Mouse (Mus musculus): ENCODE results near the gene Dlgap3. TPM values are rescaled to one million over a fixed set of nuclear protein-coding genes. Genes with fewer than 3 reads are reported as not detected.
A peak's percentile ranks its signal among the peaks of the same experiment; 100 is the strongest.

The Dlgap3 gene
- polyA plus RNA-seq, 1 experiment from 2014 or later: 5.7 TPM

GRCm38 (mm10) chr4:127198609-127199008, 29.6 kb downstream of the Dlgap3 start:
- ATAC-seq (ENCODE audit: insufficient read depth, low FRiP score, low TSS enrichment): no peak
- H3K36me3 ChIP-seq (ENCODE audit: control insufficient read depth, insufficient read depth, low read length): no peaks in the 10 kb centered on the region
- no peak overlapping the region; the same call in 1 of the 2 replicates for H3K9ac ChIP-seq (ENCODE audit: low read length)
- H3K27ac ChIP-seq (ENCODE audit: low read depth, low read length): no peak overlapping the region
- H3K9me3 ChIP-seq (ENCODE audit: control insufficient read depth, low read length): no peaks in the 10 kb centered on the region
- peaks cover 2% of the 10 kb centered on the region; the same call in 1 of the 2 replicates for H3K27me3 ChIP-seq (ENCODE audit: control insufficient read depth, insufficient read depth, low read length)
- no peak for DNase-seq (ENCODE audit: low spot score)
- H3K4me1 ChIP-seq (ENCODE audit: control insufficient read depth, insufficient read depth, low read length): no peaks in the 10 kb centered on the region
- WGBS: 25% methylated on average over 6 of the region's 6 CpGs
- H3K4me3 ChIP-seq (ENCODE audit: low read depth, low read length): no peak overlapping the region
- no peak overlapping the region for H3K4me2 ChIP-seq (ENCODE audit: low read depth)

GRCm38 (mm10) chr4:127199406-127199805, 30.4 kb downstream of the Dlgap3 start:
- no peak for DNase-seq (ENCODE audit: low spot score)
- Histone ChIP-seq H3K27me3 (ENCODE audit: control insufficient read depth, insufficient read depth, low read length) (peaks cover 2% of the 10 kb centered on the region; the same call in 1 of the 2 replicates), H3K4me1 (ENCODE audit: control insufficient read depth, insufficient read depth, low read length) (no peaks in the 10 kb centered on the region), H3K4me2 (ENCODE audit: low read depth) (no peak overlapping the region), H3K4me3 (ENCODE audit: low read depth, low read length) (no peak overlapping the region), H3K9me3 (ENCODE audit: control insufficient read depth, low read length) (no peaks in the 10 kb centered on the region), H3K9ac (ENCODE audit: low read length) (no peak overlapping the region), H3K36me3 (ENCODE audit: control insufficient read depth, insufficient read depth, low read length) (no peaks in the 10 kb centered on the region), H3K27ac (ENCODE audit: low read depth, low read length) (no peak overlapping the region)
- WGBS: 63% methylated on average over 12 of the region's 12 CpGs
- no peak for ATAC-seq (ENCODE audit: insufficient read depth, low FRiP score, low TSS enrichment)

- H3K36me3 ChIP-seq (ENCODE audit: control insufficient read depth, insufficient read depth, low read length): no peaks in the 10 kb centered on the region
- peaks cover 2% of the 10 kb centered on the region; the same call in 1 of the 2 replicates for H3K27me3 ChIP-seq (ENCODE audit: control insufficient read depth, insufficient read depth, low read length)
- H3K4me1 ChIP-seq (ENCODE audit: control insufficient read depth, insufficient read depth, low read length): no peaks in the 10 kb centered on the region
- H3K27ac ChIP-seq (ENCODE audit: low read depth, low read length): no peak overlapping the region
- no peak for ATAC-seq (ENCODE audit: insufficient read depth, low FRiP score, low TSS enrichment)
- no peak overlapping the region for H3K4me3 ChIP-seq (ENCODE audit: low read depth, low read length)
- H3K9ac ChIP-seq (ENCODE audit: low read length): no peak overlapping the region
- DNase-seq (ENCODE audit: low spot score): no peak
- H3K9me3 ChIP-seq (ENCODE audit: control insufficient read depth, low read length): no peaks in the 10 kb centered on the region
- 92% methylated on average over 12 of the region's 12 CpGs for WGBS
- no peak overlapping the region for H3K4me2 ChIP-seq (ENCODE audit: low read depth)
These were observed 31.2 kb downstream of the Dlgap3 start for GRCm38 (mm10) chr4:127200164-127200722.

GRCm38 (mm10) chr4:127200769-127201617, 32.0 kb downstream of the Dlgap3 start:
- Histone ChIP-seq H3K4me3 (ENCODE audit: low read depth, low read length) (no peak overlapping the region), H3K4me1 (ENCODE audit: control insufficient read depth, insufficient read depth, low read length) (no peaks in the 10 kb centered on the region), H3K9ac (ENCODE audit: low read length) (no peak overlapping the region), H3K27me3 (ENCODE audit: control insufficient read depth, insufficient read depth, low read length) (peaks cover 2% of the 10 kb centered on the region; the same call in 1 of the 2 replicates), H3K27ac (ENCODE audit: low read depth, low read length) (no peak overlapping the region), H3K4me2 (ENCODE audit: low read depth) (no peak overlapping the region), H3K36me3 (ENCODE audit: control insufficient read depth, insufficient read depth, low read length) (no peaks in the 10 kb centered on the region), H3K9me3 (ENCODE audit: control insufficient read depth, low read length) (no peaks in the 10 kb centered on the region)
- DNase-seq (ENCODE audit: low spot score): no peak
- WGBS: 79% methylated on average over 13 of the region's 13 CpGs
- no peak for ATAC-seq (ENCODE audit: insufficient read depth, low FRiP score, low TSS enrichment)

GRCm38 (mm10) chr4:127203081-127203480, 34.1 kb downstream of the Dlgap3 start:
- Histone ChIP-seq H3K27me3 (ENCODE audit: control insufficient read depth, insufficient read depth, low read length) (no peaks in the 10 kb centered on the region), H3K9ac (ENCODE audit: low read length) (no peak overlapping the region), H3K27ac (ENCODE audit: low read depth, low read length) (no peak overlapping the region), H3K9me3 (ENCODE audit: control insufficient read depth, low read length) (no peaks in the 10 kb centered on the region), H3K36me3 (ENCODE audit: control insufficient read depth, insufficient read depth, low read length) (no peaks in the 10 kb centered on the region), H3K4me1 (ENCODE audit: control insufficient read depth, insufficient read depth, low read length) (no peaks in the 10 kb centered on the region), H3K4me2 (ENCODE audit: low read depth) (no peak overlapping the region), H3K4me3 (ENCODE audit: low read depth, low read length) (no peak overlapping the region)
- WGBS: no CpG with 5 or more reads among the region's 1 CpGs
- no peak for ATAC-seq (ENCODE audit: insufficient read depth, low FRiP score, low TSS enrichment)
- no peak for DNase-seq (ENCODE audit: low spot score)

- Histone ChIP-seq H3K27ac (ENCODE audit: low read depth, low read length) (no peak overlapping the region), H3K27me3 (ENCODE audit: control insufficient read depth, insufficient read depth, low read length) (peaks cover 10% of the 10 kb centered on the region)
These were observed 42.3 kb downstream of the Dlgap3 start for GRCm38 (mm10) chr4:127211318-127211717.

GRCm38 (mm10) chr4:127214510-127214909, 45.5 kb downstream of the Dlgap3 start:
- Histone ChIP-seq H3K27me3 (ENCODE audit: control insufficient read depth, insufficient read depth, low read length) (peaks cover 10% of the 10 kb centered on the region), H3K4me3 (ENCODE audit: low read depth, low read length) (0 out of 2 replicates have a peak overlapping the region, but pooled peaks have one; percentile 8), H3K4me2 (ENCODE audit: low read depth) (peak overlapping the region; percentile 27), H3K36me3 (ENCODE audit: control insufficient read depth, insufficient read depth, low read length) (no peaks in the 10 kb centered on the region), H3K9ac (ENCODE audit: low read length) (no peak overlapping the region), H3K27ac (ENCODE audit: low read depth, low read length) (no peak overlapping the region), H3K9me3 (ENCODE audit: control insufficient read depth, low read length) (no peaks in the 10 kb centered on the region), H3K4me1 (ENCODE audit: control insufficient read depth, insufficient read depth, low read length) (no peaks in the 10 kb centered on the region)
- no peak for DNase-seq (ENCODE audit: low spot score)
- WGBS: 11% methylated on average over 28 of the region's 28 CpGs
- no peak for ATAC-seq (ENCODE audit: insufficient read depth, low FRiP score, low TSS enrichment)

More at GRCm38 (mm10) chr4:127211318-127211717, 42.3 kb downstream of the Dlgap3 start:
- no peak for DNase-seq (ENCODE audit: low spot score)
- ATAC-seq (ENCODE audit: insufficient read depth, low FRiP score, low TSS enrichment): no peak
- Histone ChIP-seq H3K4me3 (ENCODE audit: low read depth, low read length) (no peak overlapping the region), H3K9me3 (ENCODE audit: control insufficient read depth, low read length) (no peaks in the 10 kb centered on the region), H3K4me2 (ENCODE audit: low read depth) (no peak overlapping the region), H3K36me3 (ENCODE audit: control insufficient read depth, insufficient read depth, low read length) (no peaks in the 10 kb centered on the region), H3K4me1 (ENCODE audit: control insufficient read depth, insufficient read depth, low read length) (no peaks in the 10 kb centered on the region), H3K9ac (ENCODE audit: low read length) (no peak overlapping the region)
- 77% methylated on average over 9 of the region's 9 CpGs for WGBS

GRCm38 (mm10) chr4:127215103-127215502, 46.1 kb downstream of the Dlgap3 start:
- ATAC-seq (ENCODE audit: insufficient read depth, low FRiP score, low TSS enrichment): no peak
- no peaks in the 10 kb centered on the region for H3K9me3 ChIP-seq (ENCODE audit: control insufficient read depth, low read length)
- H3K4me3 ChIP-seq (ENCODE audit: low read depth, low read length): no peak overlapping the region
- no peaks in the 10 kb centered on the region for H3K4me1 ChIP-seq (ENCODE audit: control insufficient read depth, insufficient read depth, low read length)
- no peak for DNase-seq (ENCODE audit: low spot score)
- H3K36me3 ChIP-seq (ENCODE audit: control insufficient read depth, insufficient read depth, low read length): no peaks in the 10 kb centered on the region
- H3K4me2 ChIP-seq (ENCODE audit: low read depth): no peak overlapping the region
- 61% methylated on average over 11 of the region's 11 CpGs for WGBS
- H3K9ac ChIP-seq (ENCODE audit: low read length): no peak overlapping the region
- no peak overlapping the region for H3K27ac ChIP-seq (ENCODE audit: low read depth, low read length)
- peaks cover 10% of the 10 kb centered on the region for H3K27me3 ChIP-seq (ENCODE audit: control insufficient read depth, insufficient read depth, low read length)

GRCm38 (mm10) chr4:127215799-127216198, 46.8 kb downstream of the Dlgap3 start:
- ATAC-seq (ENCODE audit: insufficient read depth, low FRiP score, low TSS enrichment) (no peak), DNase-seq (ENCODE audit: low spot score) (no peak)
- Histone ChIP-seq H3K9ac (ENCODE audit: low read length) (no peak overlapping the region), H3K27ac (ENCODE audit: low read depth, low read length) (no peak overlapping the region), H3K4me2 (ENCODE audit: low read depth) (no peak overlapping the region), H3K4me1 (ENCODE audit: control insufficient read depth, insufficient read depth, low read length) (no peaks in the 10 kb centered on the region), H3K36me3 (ENCODE audit: control insufficient read depth, insufficient read depth, low read length) (no peaks in the 10 kb centered on the region), H3K27me3 (ENCODE audit: control insufficient read depth, insufficient read depth, low read length) (peaks cover 10% of the 10 kb centered on the region), H3K4me3 (ENCODE audit: low read depth, low read length) (no peak overlapping the region), H3K9me3 (ENCODE audit: control insufficient read depth, low read length) (no peaks in the 10 kb centered on the region)
- WGBS: 78% methylated on average over 6 of the region's 9 CpGs
